ENCODE assay signal across 14 mouse cellular contexts in genomic region chr1:73259525-73260098, GRCm38 (mm10).
"Had no signal": no experiment of that assay in that cellular context is flagged by ENCODE, and none has a peak within 500 bp of the region (broad histone marks: within the 10 kb centered on the region; RNA-seq: fewer than 3 reads in every experiment).

No protein-coding gene starts in this region.

- H3K4me3 ChIP-seq: limb, embryonic 15.5 days; liver, embryonic 12.5 days; midbrain, embryonic 10.5 days; neural tube, embryonic 13.5 days had no signal

- H3K4me2 ChIP-seq: limb, embryonic 15.5 days; liver, embryonic 12.5 days; neural tube, embryonic 13.5 days had no signal

- DNase-seq: kidney, adult 11 months; kidney, adult 9 months; kidney, postnatal 36 days; layer of hippocampus, adult 9-11 months; layer of hippocampus, postnatal 36 days; right cerebral cortex, adult 18-20 months; right cerebral cortex, postnatal 25 days; thymus, postnatal 36 days had no signal

- H3K36me3 ChIP-seq: limb, embryonic 15.5 days; liver, embryonic 12.5 days; midbrain, embryonic 10.5 days; neural tube, embryonic 13.5 days had no signal

- H3K27ac ChIP-seq: kidney, postnatal 0 days; limb, embryonic 15.5 days; liver, embryonic 12.5 days; midbrain, embryonic 10.5 days; neural tube, embryonic 13.5 days had no signal

- ATAC-seq: liver, embryonic 12.5 days; midbrain, embryonic 16.5 days had no signal

- H3K27me3 ChIP-seq: limb, embryonic 15.5 days; liver, embryonic 12.5 days; neural tube, embryonic 13.5 days had no signal

- H3K4me1 ChIP-seq: limb, embryonic 15.5 days; liver, embryonic 12.5 days; midbrain, embryonic 10.5 days; neural tube, embryonic 13.5 days had no signal

- H3K9me3 ChIP-seq: limb, embryonic 15.5 days; liver, embryonic 12.5 days; midbrain, embryonic 10.5 days; neural tube, embryonic 13.5 days had no signal

- H3K9ac ChIP-seq: limb, embryonic 15.5 days; liver, embryonic 12.5 days; neural tube, embryonic 13.5 days had no signal
